Mouse (Mus musculus) stomach, postnatal 0 days (tissue): ENCODE results near the gene Kndc1. TPM values are rescaled to one million over a fixed set of nuclear protein-coding genes. Genes with fewer than 3 reads are reported as not detected.

ENCODE experiments used
- ATAC-seq: fragments of 200-750 bp; cut with Nextera tagmentation; 2 replicates; pipeline ENCODE4 v1.8.0; 2017; ENCODE audit not compliant: low FRiP score, low TSS enrichment
- DNase-seq: peaks from one replicate; pipeline ENCODE4 v3.0.0-alpha.2; 2016; ENCODE audit warnings: low spot score
- H3K27ac ChIP-seq: fragments of 300-500 bp; sonication (generic); replicated peaks from 2 replicates; pipeline ENCODE4 v1.5.1; 2014; ENCODE audit warnings: mild to moderate bottlenecking, control low read depth
- H3K27me3 ChIP-seq: fragments of 300-500 bp; sonication (generic); 2 replicates; pipeline ENCODE4 v1.6.1; 2014; ENCODE audit warnings: low read length; ENCODE audit not compliant: control insufficient read depth, insufficient read depth
- H3K36me3 ChIP-seq: fragments of 300-500 bp; sonication (generic); 2 replicates; pipeline ENCODE4 v1.6.1; 2014; ENCODE audit warnings: low read length, mixed read lengths; ENCODE audit not compliant: control insufficient read depth, insufficient read depth
- H3K4me1 ChIP-seq: fragments of 300-500 bp; sonication (generic); replicated peaks from 2 replicates; pipeline ENCODE4 v1.6.1; 2014; ENCODE audit warnings: antibody characterized with exemption; ENCODE audit not compliant: control insufficient read depth, insufficient read depth
- H3K4me2 ChIP-seq: fragments of 300-500 bp; sonication (generic); replicated peaks from 2 replicates; pipeline ENCODE4 v1.6.1; 2014; ENCODE audit warnings: low read depth, mild to moderate bottlenecking, control low read depth, moderate library complexity
- H3K4me3 ChIP-seq: fragments of 300-500 bp; sonication (generic); 2 replicates; pipeline ENCODE4 v1.5.1; 2014; ENCODE audit warnings: low read depth, low read length, control low read depth
- H3K9ac ChIP-seq: fragments of 300-500 bp; sonication (generic); 2 replicates; pipeline ENCODE4 v1.6.1; 2014; ENCODE audit warnings: mild to moderate bottlenecking, low read length, control low read depth, mixed read lengths
- H3K9me3 ChIP-seq: fragments of 300-500 bp; sonication (generic); 2 replicates; pipeline ENCODE4 v1.6.1; 2016; ENCODE audit warnings: low read length; ENCODE audit not compliant: control insufficient read depth
- CTCF ChIP-seq: IDR thresholded peaks from 2 replicates; pipeline ENCODE4 v1.5.1; 2016; ENCODE audit warnings: antibody characterized with exemption, low read depth, mild to moderate bottlenecking, moderate library complexity
- EP300 ChIP-seq: optimal IDR thresholded peaks from 2 replicates; pipeline ENCODE3; 2016; ENCODE audit warnings: antibody characterized with exemption
- WGBS: fragments of 180-500 bp; shearing (Covaris S2); extraction: QIAGEN DNeasy Blood & Tissue Kit; methylation state at CpG from one replicate; pipeline ENCODE4 v1.1.7; 2014; 5-methylcytosine and 5-hydroxymethylcytosine counted together
- polyA plus RNA-seq: library from polyadenylated mRNA; unstranded; fragments of >200 nt; fragmentation: Nextera tagmentation; extraction: Ambion mirVana; gene quantifications from 2 replicates; pipeline ENCODE4 v1.2.1, GENCODE M21; 2015

Gene Kndc1
- polyA plus RNA-seq, 1 experiment from 2014 or later: 0.05 TPM

GRCm38 (mm10) chr7:139915646-139916257 lies 21.3 kb downstream of the Kndc1 start:
- no peak for ATAC-seq
- Histone ChIP-seq H3K27ac (no peak overlapping the region), H3K4me3 (no peak overlapping the region), H3K36me3 (no peaks in the 10 kb centered on the region), H3K4me1 (no peaks in the 10 kb centered on the region), H3K27me3 (no peaks in the 10 kb centered on the region; the same call in 1 of the 2 replicates), H3K4me2 (no peak overlapping the region), H3K9ac (no peak overlapping the region), H3K9me3 (no peaks in the 10 kb centered on the region)
- 6% methylated on average over 14 of the region's 14 CpGs for WGBS
- no peak for DNase-seq
- no peak for TF ChIP-seq EP300
- TF ChIP-seq CTCF: no peak

- Histone ChIP-seq H3K4me3 (no peak overlapping the region), H3K27ac (no peak overlapping the region), H3K9ac (no peak overlapping the region), H3K4me2 (no peak overlapping the region), H3K27me3 (no peaks in the 10 kb centered on the region; the same call in 1 of the 2 replicates), H3K9me3 (no peaks in the 10 kb centered on the region), H3K36me3 (no peaks in the 10 kb centered on the region), H3K4me1 (no peaks in the 10 kb centered on the region)
- ATAC-seq (no peak), DNase-seq (no peak)
- TF ChIP-seq EP300 (no peak), CTCF (peak; percentile 57)
- 6% methylated on average over 1 of the region's 1 CpGs for WGBS
Observed at GRCm38 (mm10) chr7:139916345-139916744, 21.8 kb downstream of the Kndc1 start.

GRCm38 (mm10) chr7:139918262-139918661 lies 23.8 kb downstream of the Kndc1 start:
- 76% methylated on average over 4 of the region's 4 CpGs for WGBS

GRCm38 (mm10) chr7:139930732-139931131 lies 36.2 kb downstream of the Kndc1 start:
- DNase-seq (peak; percentile 45), ATAC-seq (peak; percentile 62)
- H3K4me3 ChIP-seq: no peak overlapping the region
- no peak overlapping the region for H3K27ac ChIP-seq
- no peaks in the 10 kb centered on the region for H3K4me1 ChIP-seq
- H3K27me3 ChIP-seq: no peaks in the 10 kb centered on the region
- H3K9me3 ChIP-seq: no peaks in the 10 kb centered on the region
- no peak overlapping the region for H3K4me2 ChIP-seq
- TF ChIP-seq EP300 (no peak), CTCF (peak; percentile 81)
- H3K36me3 ChIP-seq: no peaks in the 10 kb centered on the region
- WGBS: 17% methylated on average over 11 of the region's 11 CpGs
- H3K9ac ChIP-seq: no peak overlapping the region

More at GRCm38 (mm10) chr7:139918262-139918661, 23.8 kb downstream of the Kndc1 start:
- H3K9me3 ChIP-seq: no peaks in the 10 kb centered on the region
- TF ChIP-seq CTCF (no peak), EP300 (no peak)
- no peak overlapping the region for H3K27ac ChIP-seq
- H3K4me1 ChIP-seq: no peaks in the 10 kb centered on the region
- no peak for ATAC-seq
- H3K4me3 ChIP-seq: no peak overlapping the region
- H3K27me3 ChIP-seq: no peaks in the 10 kb centered on the region; the same call in 1 of the 2 replicates
- no peaks in the 10 kb centered on the region for H3K36me3 ChIP-seq
- no peak overlapping the region for H3K9ac ChIP-seq
- no peak overlapping the region for H3K4me2 ChIP-seq
- DNase-seq: no peak

GRCm38 (mm10) chr7:139936705-139937104 lies 42.2 kb downstream of the Kndc1 start:
- Histone ChIP-seq H3K36me3 (no peaks in the 10 kb centered on the region), H3K4me1 (no peaks in the 10 kb centered on the region), H3K9me3 (no peaks in the 10 kb centered on the region), H3K4me3 (no peak overlapping the region), H3K27ac (no peak overlapping the region), H3K27me3 (no peaks in the 10 kb centered on the region; the same call in 1 of the 2 replicates), H3K9ac (no peak overlapping the region), H3K4me2 (no peak overlapping the region)
- 82% methylated on average over 10 of the region's 10 CpGs for WGBS
- DNase-seq (no peak), ATAC-seq (no peak)
- TF ChIP-seq CTCF: no peak
- TF ChIP-seq EP300: no peak

GRCm38 (mm10) chr7:139937138-139937537 lies 42.6 kb downstream of the Kndc1 start:
- no peak for DNase-seq
- Histone ChIP-seq H3K27ac (no peak overlapping the region), H3K4me1 (no peaks in the 10 kb centered on the region), H3K36me3 (no peaks in the 10 kb centered on the region), H3K4me3 (no peak overlapping the region), H3K27me3 (no peaks in the 10 kb centered on the region; the same call in 1 of the 2 replicates), H3K4me2 (no peak overlapping the region), H3K9ac (no peak overlapping the region), H3K9me3 (no peaks in the 10 kb centered on the region)
- 56% methylated on average over 3 of the region's 3 CpGs for WGBS
- TF ChIP-seq EP300: no peak
- TF ChIP-seq CTCF: no peak
- ATAC-seq: peak; percentile 81
